Mouse (Mus musculus) mammary gland, adult 2 months (tissue): ENCODE results near the gene Zfp683. TPM values are rescaled to one million over a fixed set of nuclear protein-coding genes. Genes with fewer than 3 reads are reported as not detected.

Source experiments
- polyA plus RNA-seq: library from polyadenylated mRNA; depleted of rRNA; stranded (reverse); fragments of >200 nt; gene quantifications from 2 replicates; pipeline ENCODE4 v1.2.3, GENCODE M21; 2012; ENCODE audit warnings: low replicate concordance; rRNA removed

The Zfp683 gene
- polyA plus RNA-seq: 1.7 and 2.3 TPM in 2 replicates

GRCm38 (mm10) chr4:134053538-134053937 is at the start of gene Zfp683:
TSS of gene Zfp683 (plus strand) at chr4:134053838.

GRCm38 (mm10) chr4:134018779-134019145 is 34.9 kb upstream of the Zfp683 start, which contains the start of gene Lin28a:
TSS of gene Lin28a (minus strand) at chr4:134018841.

DNA sequence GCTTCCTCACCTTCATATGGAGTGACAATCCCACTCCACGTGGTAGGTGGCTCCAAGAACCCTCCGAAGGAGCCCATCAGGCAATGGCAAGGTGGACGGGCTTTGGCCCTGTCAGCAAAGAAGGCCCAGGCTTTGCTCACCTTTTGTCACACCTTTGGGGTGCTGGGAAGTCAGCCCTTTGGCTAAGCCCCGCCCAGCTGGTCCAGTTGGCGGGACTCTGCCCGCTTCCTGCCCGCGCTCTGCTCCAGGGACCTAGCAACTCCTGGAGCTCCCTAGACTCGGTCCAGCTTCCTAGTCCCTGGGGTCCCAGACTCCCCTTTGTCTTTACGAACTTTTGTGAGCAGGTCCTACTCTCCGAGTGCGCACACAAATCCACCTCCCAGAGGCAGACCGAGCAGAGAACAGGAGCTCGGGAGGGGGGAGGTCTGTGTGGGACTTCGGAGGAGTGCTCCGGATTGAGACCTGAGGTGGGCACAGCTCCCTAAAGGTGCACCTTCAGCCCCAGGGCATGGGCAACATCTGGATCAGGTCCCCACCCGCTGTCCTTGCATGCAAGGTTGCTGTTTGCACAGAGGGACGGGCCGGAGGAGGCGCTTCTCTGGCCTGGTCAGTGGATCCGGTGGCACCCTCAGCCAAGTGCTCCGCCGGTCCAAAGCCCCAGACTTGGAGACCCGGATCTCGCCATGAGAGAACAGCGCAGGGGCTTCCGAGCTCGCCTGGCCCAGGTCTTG is 6.7 kb downstream of the Zfp683 start, which contains the start of gene Crybg2:
Gene Crybg2, plus strand, starts transcription at position 681 of the 731 bp plus-strand sequence.

GRCm38 (mm10) chr4:134094923-134095547 is 41.4 kb downstream of the Zfp683 start, which contains the start of gene Cd52:
TSS of gene Cd52 (minus strand) at chr4:134095082.

DNA sequence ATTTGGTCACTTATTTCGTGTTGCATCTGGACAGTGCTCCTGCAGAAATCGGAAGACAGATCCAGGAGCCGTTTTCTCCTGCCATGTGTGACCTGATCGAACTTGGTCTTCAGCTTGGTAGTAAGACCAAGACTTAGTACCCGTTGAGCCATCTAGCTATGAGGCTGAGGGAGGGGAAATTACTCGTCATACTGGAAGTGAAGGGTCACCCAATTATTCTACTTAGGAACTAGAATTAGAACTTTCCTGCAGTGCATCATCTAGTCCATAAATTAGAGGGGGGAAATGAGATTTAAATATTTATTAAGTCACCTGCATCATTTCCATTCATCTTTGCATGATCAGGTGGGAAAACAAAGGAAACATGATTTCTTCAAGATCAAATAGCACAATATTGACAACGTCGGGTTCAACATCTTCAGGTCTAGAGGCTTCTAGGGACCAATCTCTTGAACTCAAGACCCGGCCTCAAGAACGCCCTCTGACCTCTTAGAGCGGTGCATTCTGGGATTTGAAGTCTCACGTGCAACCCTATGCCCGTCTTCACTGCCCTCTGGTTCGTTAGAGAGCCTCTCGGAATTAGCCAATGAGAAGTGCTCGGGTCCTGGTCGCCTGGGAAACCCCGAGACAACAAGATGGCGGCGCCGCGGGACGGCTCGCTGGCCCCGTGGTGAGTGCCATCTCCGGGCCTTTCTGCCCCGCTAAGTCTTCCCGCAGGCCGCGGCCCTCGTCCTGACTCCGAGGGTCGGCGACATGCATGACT is 48.5 kb downstream of the Zfp683 start, which contains the start of gene Ubxn11:
Gene Ubxn11, plus strand, starts transcription at position 592 of the 763 bp plus-strand sequence.

Other genes starting within 250 kb of the Zfp683 start
- 44.2 and 71.3 TPM in 2 replicates for gene Rps6ka1, start 166.0 kb upstream of the Zfp683 start, polyA plus RNA-seq
- gene Hmgn2, start 85.2 kb upstream of the Zfp683 start, polyA plus RNA-seq: 11.2 and 15.6 TPM in 2 replicates
- gene Dhdds, start 52.9 kb upstream of the Zfp683 start, polyA plus RNA-seq: 17.6 and 31.0 TPM in 2 replicates
- gene Lin28a, start 35.0 kb upstream of the Zfp683 start, polyA plus RNA-seq: 0.16 TPM in 1 of 2 replicates, not detected in the other
- 2.9 and 4.5 TPM in 2 replicates for gene Crybg2, start 7.0 kb downstream of the Zfp683 start, polyA plus RNA-seq
- gene Cd52, start 41.2 kb downstream of the Zfp683 start, polyA plus RNA-seq: 217 and 235 TPM in 2 replicates
- gene Ubxn11, start 48.7 kb downstream of the Zfp683 start, polyA plus RNA-seq: 30.5 and 32.8 TPM in 2 replicates
- 571 and 1,183 TPM in 2 replicates for gene Sh3bgrl3, start 75.0 kb downstream of the Zfp683 start, polyA plus RNA-seq
- 24.3 and 43.9 TPM in 2 replicates for gene Cep85, start 133.3 kb downstream of the Zfp683 start, polyA plus RNA-seq
- not detected in 2 replicates for gene Gm7534, start 149.2 kb downstream of the Zfp683 start, polyA plus RNA-seq
- gene Catsper4, start 173.5 kb downstream of the Zfp683 start, polyA plus RNA-seq: 0.11 and 0.62 TPM in 2 replicates
- 5.7 and 9.0 TPM in 2 replicates for gene Cnksr1, start 184.6 kb downstream of the Zfp683 start, polyA plus RNA-seq
- gene E130218I03Rik, start 189.8 kb downstream of the Zfp683 start, polyA plus RNA-seq: not detected in 2 replicates
- gene Zfp593, start 191.8 kb downstream of the Zfp683 start, polyA plus RNA-seq: 6.0 and 12.0 TPM in 2 replicates
- 0.25 TPM in 1 of 2 replicates, not detected in the other for gene Gm30191, start 193.1 kb downstream of the Zfp683 start, polyA plus RNA-seq
- 21.1 and 54.8 TPM in 2 replicates for gene Grrp1, start 200.3 kb downstream of the Zfp683 start, polyA plus RNA-seq
- gene Pdik1l, start 234.1 kb downstream of the Zfp683 start, polyA plus RNA-seq: 2.0 and 6.4 TPM in 2 replicates